Mouse (Mus musculus): ENCODE data around the gene Hist1h2bp.
"Not testable (repeated sequence)": the region's sequence is repeated elsewhere in the genome, so short reads cannot be mapped to it uniquely, and the experiment has no call there.

The Hist1h2bp gene
- long read RNA-seq, experiment 1: 0 reads
- long read RNA-seq, experiment 2, partial matches to known transcripts: 0 of 1 reads
- long read RNA-seq, experiment 2, other reads (novel, unspliced or antisense): 0 of 1 reads

GRCm38 (mm10) chr13:21786899-21787629, at the start of gene Hist1h2bp, which contains the start of gene Hist1h2an:
TSS of gene Hist1h2bp (plus strand) at chr13:21787461.
TSS of gene Hist1h2an (minus strand) at chr13:21787218.
- intact Hi-C loops (cut with DNase I): not testable (repeated sequence)

GRCm38 (mm10) chr13:21745006-21745405, 42.3 kb upstream of the Hist1h2bp start:
- intact Hi-C loops (cut with DNase I): no loop called here

GRCm38 (mm10) chr13:21749387-21750158, 37.7 kb upstream of the Hist1h2bp start:
- intact Hi-C loops (cut with DNase I): no loop called here

- intact Hi-C loops (cut with DNase I): not testable (repeated sequence)
Observed at GRCm38 (mm10) chr13:21750159-21751017, 36.9 kb upstream of the Hist1h2bp start, which contains the start of gene Hist1h4k. TSS of gene Hist1h4k (minus strand) at chr13:21750505.

- intact Hi-C loops (cut with DNase I): no loop called here
Observed at GRCm38 (mm10) chr13:21751417-21751816, 35.8 kb upstream of the Hist1h2bp start.

- intact Hi-C loops (cut with DNase I): no loop called here
Observed at GRCm38 (mm10) chr13:21751827-21752226, 35.4 kb upstream of the Hist1h2bp start.

- intact Hi-C loops (cut with DNase I): no loop called here
Observed at GRCm38 (mm10) chr13:21752356-21752755, 34.9 kb upstream of the Hist1h2bp start.

GRCm38 (mm10) chr13:21753051-21753523, 34.2 kb upstream of the Hist1h2bp start:
- intact Hi-C loops (cut with DNase I): no loop called here

GRCm38 (mm10) chr13:21753524-21754285, 33.6 kb upstream of the Hist1h2bp start, which contains the start of the genes Hist1h2ak and Hist1h2bn:
TSS of gene Hist1h2ak (minus strand) at chr13:21753827.
TSS of gene Hist1h2bn (plus strand) at chr13:21754123.
- intact Hi-C loops (cut with DNase I): not testable (repeated sequence)

GRCm38 (mm10) chr13:21754294-21755001, 32.8 kb upstream of the Hist1h2bp start:
- intact Hi-C loops (cut with DNase I): not testable (repeated sequence)

- intact Hi-C loops (cut with DNase I): no loop called here
Observed at GRCm38 (mm10) chr13:21755707-21756106, 31.6 kb upstream of the Hist1h2bp start.

- intact Hi-C loops (cut with DNase I): no loop called here
Observed at GRCm38 (mm10) chr13:21778814-21779766, 8.2 kb upstream of the Hist1h2bp start.

GRCm38 (mm10) chr13:21779767-21780731, 7.2 kb upstream of the Hist1h2bp start, which contains the start of gene Hist1h1b:
TSS of gene Hist1h1b (minus strand) at chr13:21780625.
- intact Hi-C loops (cut with DNase I): no loop called here

- intact Hi-C loops (cut with DNase I): no loop called here
Observed at GRCm38 (mm10) chr13:21781021-21781555, 6.2 kb upstream of the Hist1h2bp start.

GRCm38 (mm10) chr13:21781639-21782038, 5.6 kb upstream of the Hist1h2bp start:
- intact Hi-C loops (cut with DNase I): no loop called here

- intact Hi-C loops (cut with DNase I): not testable (repeated sequence)
Observed at GRCm38 (mm10) chr13:21782361-21783254, 4.7 kb upstream of the Hist1h2bp start.
